Mouse (Mus musculus) T-helper 1 cell (primary cell): Measurements from ENCODE around the gene Ppm1m.
"Not testable (repeated sequence)": the region's sequence is repeated elsewhere in the genome, so short reads cannot be mapped to it uniquely, and the experiment has no call there.

Experiments used
- in situ Hi-C: fragments of 300-600 bp; cut with MboI, MseI; formaldehyde crosslinking; loops from one replicate; pipeline ENCODE4 v1.15.1; 2025; ENCODE audit warnings: high pct_unique_total_duplicates

The Ppm1m gene

DNA sequence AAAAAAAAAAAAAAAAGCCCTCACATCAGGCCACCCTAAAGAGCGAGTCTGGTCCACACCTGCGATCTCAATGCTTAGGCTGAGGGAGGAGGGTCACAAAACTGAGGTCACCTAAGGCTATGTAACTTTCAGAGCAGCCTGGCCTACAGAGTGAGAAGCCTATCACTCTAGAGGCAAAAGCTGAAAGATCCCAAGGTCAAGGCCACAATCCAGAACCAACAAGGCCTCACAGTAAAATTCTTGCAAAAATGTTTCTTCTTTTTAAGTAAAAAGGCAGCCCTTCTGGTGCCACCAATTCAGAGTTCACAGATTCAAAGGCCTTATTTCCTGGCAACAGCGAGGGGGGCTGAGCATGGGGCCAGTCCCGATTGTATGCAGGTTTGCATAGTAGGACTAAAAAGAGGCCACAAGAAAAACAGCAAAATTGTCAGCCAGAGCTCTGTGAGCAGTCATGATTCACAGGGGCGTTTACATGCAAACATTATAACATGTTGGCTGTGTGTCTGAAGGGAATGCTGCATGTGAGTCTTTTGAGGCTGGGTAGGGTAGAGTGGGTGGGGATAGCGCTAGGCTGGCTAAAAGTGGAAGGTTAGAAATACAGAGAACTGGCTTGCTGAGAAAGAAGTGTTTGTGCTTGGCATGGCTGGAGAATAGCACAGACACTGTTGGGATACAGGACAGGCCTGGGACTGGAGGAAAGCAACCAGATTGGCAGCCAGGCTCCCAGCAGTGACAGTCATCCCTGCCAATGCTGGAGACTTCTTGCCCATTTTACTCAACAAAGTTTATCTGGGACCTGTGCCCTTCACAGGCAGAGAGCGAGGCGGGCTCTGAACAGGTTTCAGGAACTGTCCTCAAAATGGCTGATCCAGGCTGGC is 5.4 kb downstream of the Ppm1m start:
- in situ Hi-C loops: loop anchor here (10.0 to 25.0 kb wide), 2 partner anchors 1111 to 1368 kb away; partner anchors contain the start of genes Hyal2, Rassf1 and Tusc2

DNA sequence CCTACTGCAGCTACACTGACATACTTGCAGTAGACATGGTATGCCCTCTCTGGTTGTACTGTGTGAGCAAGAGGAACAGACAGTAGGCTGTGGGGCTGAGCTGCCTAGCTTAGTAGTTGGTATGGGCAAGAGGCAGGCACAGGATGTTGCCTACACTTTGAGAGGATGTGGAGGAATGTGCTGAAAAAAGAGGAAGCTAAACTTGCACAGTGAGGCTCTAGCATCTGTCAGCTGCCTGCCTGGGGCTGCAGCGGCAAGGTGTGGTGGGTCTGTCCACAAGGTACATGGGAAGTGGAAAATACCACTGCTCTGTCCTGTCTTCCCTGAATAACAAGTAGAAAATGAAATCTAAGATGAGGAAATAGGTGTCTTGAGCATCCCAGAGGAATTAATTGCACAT is 6.5 kb downstream of the Ppm1m start:
- in situ Hi-C loops: loop anchor here (10.0 to 25.0 kb wide), 2 partner anchors 1112 to 1369 kb away; partner anchors contain the start of genes Hyal2, Rassf1 and Tusc2

DNA sequence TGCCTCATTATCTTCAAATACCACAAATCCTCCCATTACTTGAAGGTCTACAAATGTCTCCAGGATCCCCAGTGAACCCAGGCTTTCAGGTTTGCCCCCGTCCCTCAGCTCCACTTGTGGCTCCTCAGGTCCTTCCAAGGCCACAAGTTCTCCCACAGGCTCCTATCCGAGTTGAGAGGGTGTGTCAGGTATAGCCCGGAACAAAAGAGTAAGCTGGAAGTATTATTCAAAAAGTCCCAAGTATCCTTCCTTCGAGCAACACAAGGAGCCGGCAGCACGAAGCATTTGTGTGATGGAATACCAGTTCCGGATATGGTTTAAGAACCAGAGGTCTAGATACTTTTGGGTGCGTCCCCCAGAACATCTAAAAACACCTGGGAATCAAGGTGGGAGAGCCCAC is 7.5 kb downstream of the Ppm1m start:
- in situ Hi-C loops: loop anchor here (10.0 to 25.0 kb wide), 2 partner anchors 1113 to 1370 kb away; partner anchors contain the start of genes Hyal2, Rassf1 and Tusc2

DNA sequence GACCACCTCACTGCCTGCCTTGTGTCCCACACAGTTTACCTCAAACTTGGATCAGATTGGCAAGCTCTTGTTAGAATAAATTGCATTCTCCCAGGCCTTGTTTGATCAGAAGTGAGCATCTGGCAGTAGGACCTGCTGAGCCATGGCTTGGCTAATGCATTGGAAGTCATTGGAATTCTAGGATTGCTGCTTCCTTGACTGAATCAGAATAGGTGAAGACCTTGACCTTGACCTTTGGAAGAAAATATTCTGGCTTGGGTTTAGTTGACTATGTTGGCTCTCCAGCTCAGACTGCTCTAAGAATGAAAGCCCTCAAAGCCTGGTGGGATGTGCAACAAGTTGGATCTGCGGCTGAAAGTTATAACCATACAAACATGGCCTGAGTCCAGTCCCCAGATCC is 8.2 kb downstream of the Ppm1m start:
- in situ Hi-C loops: loop anchor here (10.0 to 25.0 kb wide), 2 partner anchors 1113 to 1371 kb away; partner anchors contain the start of genes Hyal2, Rassf1 and Tusc2

DNA sequence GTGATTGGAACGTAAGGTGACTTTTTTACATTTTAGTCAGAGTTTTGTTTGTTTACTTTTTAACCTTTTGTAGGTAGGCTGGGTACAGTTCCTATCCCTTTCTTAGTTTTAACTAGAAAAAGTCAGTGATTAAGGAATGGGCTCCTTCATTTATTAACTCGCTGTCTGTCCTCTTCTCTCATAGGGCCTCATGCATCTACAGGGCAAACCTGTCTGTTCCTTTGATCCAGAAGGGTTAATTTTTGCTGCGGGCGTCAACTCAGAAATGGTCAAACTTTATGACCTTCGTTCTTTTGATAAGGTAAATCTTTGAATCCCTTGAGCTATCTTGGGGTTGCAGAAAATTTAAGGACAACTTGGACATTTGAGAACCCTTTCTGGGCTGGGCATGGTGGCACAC is 15.6 kb downstream of the Ppm1m start:
- in situ Hi-C loops: loop anchor here (25.0 kb wide), 1 partner anchor 1378 kb away; the partner anchor contains the start of genes Hyal2, Rassf1 and Tusc2

DNA sequence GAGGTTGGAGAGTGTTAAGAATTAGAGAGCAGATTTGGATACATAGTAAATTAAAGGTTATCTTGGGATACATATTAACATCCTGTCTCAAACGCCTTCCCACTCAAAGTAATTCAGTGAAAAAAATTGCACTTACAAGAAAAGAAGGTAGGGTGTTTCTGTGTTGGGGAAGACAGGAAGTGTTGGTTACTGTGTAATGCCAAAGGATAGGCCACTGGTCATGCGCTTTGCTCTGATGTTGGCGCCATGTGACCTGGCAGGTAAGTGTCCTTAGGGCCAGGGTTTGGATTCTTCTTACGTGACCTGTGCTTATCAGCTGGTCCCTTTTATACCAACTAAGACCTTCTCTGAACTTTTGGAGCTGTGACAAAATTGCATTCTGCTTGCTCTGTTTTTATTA is 17.4 kb downstream of the Ppm1m start:
- in situ Hi-C loops: loop anchor here (25.0 kb wide), 1 partner anchor 1380 kb away; the partner anchor contains the start of genes Hyal2, Rassf1 and Tusc2

DNA sequence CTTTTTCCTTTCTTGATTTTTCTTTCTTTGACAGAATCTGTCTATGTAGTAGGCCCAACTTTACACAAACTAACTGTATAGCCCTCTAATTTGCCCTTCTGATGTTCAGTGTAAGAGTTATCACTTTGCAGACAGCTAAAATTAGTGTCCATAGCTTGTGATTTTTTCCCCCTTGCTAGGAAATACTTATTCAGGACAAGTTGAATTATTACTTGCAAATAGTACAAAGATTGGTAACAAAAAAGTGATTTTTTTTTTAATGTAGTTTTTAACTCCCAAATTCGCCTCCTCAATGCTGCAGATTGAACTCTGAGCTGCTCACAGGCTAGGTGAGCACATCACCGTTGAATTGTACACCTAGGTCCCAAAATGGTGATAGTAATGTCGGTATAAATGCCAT is 19.6 kb downstream of the Ppm1m start:
- in situ Hi-C loops: loop anchor here (25.0 kb wide), 1 partner anchor 1382 kb away; the partner anchor contains the start of genes Hyal2, Rassf1 and Tusc2

DNA sequence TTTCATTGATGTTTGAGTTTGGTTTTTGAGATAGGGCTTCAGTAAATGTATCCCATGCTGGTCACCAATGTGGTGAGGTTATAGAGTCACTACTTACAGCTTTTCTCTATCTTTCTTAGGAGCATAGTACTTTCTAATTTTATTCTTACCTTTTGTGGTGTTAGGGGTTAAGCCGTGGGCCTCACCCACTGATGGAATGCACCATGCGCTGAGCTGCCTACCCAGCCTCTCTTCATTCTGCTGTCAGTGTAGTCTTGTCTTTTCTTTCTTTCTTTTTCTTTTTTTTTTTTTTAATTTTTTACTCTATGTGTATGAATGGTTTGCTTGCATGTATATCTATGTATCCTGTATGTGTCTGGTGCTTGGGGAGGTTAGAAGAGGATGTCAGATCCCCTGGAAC is 20.1 kb downstream of the Ppm1m start:
- in situ Hi-C loops: loop anchor here (25.0 kb wide), 1 partner anchor 1383 kb away; the partner anchor contains the start of genes Hyal2, Rassf1 and Tusc2

DNA sequence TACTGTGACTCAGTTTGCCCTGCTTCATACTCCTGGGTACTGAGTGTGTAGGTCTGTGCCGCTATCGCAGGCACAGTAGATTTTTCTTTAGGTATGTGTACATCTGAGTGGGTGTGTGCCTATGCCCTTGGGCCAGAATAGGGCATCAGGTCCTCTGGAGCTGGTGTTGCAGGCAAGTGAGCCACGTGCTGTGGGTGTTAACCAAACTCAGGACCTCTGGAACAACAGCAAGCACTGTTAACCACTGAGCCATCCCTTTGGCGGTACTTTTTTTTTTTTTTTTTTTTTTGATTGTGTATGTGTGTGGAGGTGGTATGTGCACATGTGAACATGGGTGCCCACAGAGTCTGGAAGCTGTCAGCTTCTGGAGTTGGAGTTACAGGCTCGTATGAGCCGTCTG is 21.7 kb downstream of the Ppm1m start:
- in situ Hi-C loops: loop anchor here (25.0 kb wide), 1 partner anchor 1385 kb away; the partner anchor contains the start of genes Hyal2, Rassf1 and Tusc2

DNA sequence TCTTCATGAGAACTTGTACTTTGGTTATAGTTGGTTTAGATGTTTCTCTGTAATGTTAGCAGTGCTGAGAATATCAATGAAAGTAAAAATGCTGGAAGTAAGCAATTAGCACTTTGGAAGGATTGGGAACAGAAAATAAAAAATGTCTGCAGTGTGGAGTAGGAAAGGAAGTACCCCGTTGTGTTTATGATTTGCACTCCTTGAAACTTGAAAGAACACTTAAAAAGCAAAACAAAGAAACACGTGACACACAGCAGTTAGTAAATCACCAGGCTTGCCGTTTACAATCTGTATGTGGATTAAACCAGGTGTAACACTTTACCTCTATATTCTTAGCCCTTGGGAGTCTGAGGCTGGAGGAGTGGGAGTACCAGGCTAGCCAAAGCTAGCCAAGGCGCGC is 22.8 kb downstream of the Ppm1m start:
- in situ Hi-C loops: loop anchor here (25.0 kb wide), 1 partner anchor 1386 kb away; the partner anchor contains the start of genes Hyal2, Rassf1 and Tusc2

DNA sequence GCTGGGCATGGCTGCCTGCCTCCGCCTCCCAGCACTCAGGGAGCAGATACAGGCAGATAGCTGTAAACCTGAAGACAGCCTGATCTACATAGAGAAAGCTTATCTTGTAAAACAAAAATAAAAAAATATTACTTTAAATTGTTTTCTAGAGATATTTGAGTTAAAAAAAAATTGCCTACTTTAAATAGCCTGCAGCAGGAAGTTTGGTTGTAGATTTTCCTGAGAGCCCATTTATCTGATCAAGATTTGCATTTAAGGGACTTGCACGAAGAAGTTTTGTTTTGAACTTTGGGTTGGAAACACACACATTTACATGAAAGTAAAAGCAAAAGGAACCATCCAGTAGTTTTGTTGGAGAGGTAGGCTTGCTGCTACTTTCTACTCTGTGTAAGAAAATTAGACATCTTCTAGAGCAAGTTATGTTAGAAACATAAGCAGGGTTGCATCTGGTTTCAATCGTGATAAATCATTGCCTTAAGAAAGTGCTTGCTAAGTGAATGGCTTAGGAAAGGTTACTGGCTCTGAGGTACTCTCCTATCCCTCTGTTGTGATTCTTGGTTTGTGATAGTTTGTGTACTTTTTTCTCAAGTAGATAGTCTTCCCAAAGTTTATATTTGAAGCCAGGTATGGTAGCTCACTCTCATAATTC is 23.9 kb downstream of the Ppm1m start:
- in situ Hi-C loops: loop anchor here (25.0 kb wide), 1 partner anchor 1387 kb away; the partner anchor contains the start of genes Hyal2, Rassf1 and Tusc2

DNA sequence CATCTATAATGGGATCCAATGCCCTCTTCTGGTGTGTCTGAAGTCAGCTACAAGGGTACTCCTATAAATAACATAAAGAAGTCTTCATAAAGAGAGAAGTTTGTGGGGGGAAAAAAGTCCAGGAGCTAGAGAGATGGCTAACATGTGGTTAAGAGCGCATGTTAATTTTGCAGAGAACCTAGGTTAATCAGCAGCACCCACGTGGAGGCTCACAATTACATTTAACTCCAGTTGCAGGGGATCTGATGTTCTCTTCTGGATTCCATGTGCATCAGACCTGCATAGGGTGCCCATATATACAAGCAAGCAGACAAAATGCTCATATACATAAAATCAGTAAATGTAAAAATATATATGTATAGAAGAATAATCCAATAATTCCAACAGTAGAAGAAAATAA is 26.2 kb downstream of the Ppm1m start:
- in situ Hi-C loops: no loop called here

DNA sequence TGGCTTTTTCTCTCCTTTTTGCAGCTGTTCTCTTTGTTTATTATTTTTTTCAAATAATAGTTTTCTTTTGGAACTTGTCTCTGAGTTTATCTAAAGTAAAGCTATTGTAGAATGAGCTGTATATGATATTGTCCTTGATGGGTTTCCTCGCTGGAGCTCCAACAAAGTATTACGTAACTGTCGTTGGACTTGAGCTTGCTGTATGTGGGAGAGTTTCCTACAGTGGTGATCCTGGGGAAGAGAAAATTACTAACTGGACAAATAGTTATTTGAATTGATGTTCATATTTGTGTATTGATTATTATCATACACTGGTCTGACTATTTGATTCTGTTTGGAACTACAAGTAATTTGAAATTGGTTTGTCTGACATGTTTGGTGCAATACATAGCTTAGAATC is 27.0 kb downstream of the Ppm1m start:
- in situ Hi-C loops: no loop called here

DNA sequence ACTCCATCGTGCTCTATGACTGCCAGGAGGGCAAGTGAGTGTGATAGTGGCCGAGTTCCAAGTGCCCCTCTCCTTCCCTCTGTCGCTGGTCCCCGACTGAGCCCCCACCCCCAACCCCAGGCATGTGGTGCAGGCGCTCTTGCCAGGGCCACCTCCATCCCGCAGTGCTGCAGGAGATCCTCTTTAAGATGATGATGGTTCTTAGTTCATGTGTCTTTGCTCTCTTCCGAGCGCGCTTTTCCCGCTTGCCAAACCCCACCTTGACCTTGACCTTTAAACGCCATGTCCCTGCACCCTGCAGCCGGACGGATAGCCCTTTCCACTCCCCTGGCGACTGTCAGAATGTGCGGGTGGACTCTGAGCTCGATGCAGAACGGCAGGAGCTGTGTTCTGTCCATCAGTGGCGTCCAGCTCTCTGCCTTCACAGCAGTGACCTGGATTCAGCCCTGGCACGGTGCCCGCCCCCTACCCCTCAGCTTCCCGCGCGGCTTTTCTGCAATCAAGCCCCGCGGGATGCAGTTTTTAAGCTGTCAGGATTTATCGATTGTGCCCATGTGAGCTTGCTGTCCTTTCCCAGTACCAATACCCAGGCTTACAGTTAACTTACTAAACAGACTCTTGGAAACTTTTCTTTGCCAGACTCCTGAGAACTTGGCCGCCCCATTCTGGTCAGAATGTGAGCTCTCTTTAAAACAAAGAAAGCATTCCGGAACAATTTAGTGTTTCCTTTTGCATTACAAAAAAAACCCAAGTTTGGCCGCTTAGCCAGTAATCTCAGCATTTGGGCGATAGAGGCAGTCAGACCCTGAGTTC is 28.0 kb downstream of the Ppm1m start:
- in situ Hi-C loops: no loop called here

DNA sequence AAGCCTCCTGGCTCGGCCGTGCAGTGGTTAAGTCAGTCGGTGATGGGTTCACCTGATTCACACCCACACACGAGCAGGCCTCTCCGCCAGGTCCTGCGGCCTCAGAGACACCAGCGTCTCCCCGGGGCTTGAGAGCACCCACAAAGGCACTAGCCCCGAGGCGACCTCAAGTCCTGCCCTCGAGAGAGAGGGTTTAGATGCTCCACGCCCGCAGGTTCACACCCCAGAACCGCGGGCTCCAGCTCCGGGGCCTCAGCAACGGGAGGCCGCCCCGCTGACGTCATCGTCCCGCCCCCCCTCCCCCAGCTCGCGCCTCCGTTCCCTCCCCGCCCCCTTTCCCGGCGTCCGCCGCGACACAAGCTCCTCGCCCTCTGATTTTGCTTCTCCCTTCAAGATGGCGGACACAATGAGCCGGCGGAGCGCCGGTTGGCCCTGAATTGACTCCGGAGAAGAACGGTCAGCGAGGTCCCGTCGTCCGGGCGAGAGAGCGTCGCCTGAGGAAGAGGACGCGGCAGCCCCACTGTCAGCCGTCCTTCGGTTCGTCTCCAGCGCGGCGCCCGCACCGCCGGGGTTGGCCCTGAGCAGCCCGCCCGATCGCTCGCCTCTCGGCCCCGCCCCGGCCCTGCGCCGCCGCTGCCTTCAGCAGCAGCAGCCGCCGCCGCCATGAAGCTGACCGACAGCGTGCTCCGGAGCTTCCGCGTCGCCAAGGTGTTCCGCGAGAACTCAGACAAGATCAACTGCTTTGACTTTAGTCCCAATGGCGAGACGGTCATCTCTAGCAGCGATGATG is 28.8 kb downstream of the Ppm1m start, which contains the start of gene Wdr82:
TSS of gene Wdr82 (plus strand) at position 373 of the 790 bp plus-strand sequence.
- in situ Hi-C loops: no loop called here

DNA sequence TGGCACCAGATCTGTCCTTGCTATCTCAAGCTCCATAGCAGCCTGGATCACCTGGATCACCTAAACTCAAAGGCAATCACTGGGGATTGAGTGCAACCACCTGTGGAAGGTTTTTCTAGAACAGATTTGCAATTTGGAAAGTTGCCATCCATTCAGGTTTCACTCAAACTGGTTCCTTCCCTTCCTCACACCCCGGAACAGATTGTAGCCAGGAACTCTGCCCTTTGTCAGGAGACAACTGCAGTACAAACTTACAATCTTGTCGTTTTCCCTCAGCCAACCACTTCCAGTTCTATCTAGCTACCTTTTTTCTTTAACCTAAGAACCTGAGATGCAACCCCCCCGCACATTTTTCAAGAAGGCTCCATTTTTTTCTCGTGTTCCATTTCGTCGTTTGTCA is 29.6 kb downstream of the Ppm1m start:
- in situ Hi-C loops: no loop called here

DNA sequence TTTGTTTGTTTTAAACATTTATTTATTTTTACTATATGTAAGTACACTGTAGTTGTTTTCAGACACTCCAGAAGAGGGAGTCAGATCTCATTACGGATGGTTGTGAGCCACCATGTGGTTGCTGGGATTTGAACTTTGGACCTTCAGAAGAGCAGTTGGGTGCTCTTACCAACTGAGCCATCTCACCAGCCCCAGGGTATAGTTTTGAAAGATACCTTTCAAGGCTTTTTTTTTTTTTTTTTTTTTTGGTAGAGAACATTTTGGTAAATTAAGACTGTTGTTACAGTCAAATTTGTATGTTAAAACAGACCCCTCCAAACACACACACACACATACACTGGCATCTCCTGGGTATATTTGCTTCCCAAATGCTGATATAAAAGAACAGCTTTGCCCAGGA is 30.5 kb downstream of the Ppm1m start:
- in situ Hi-C loops: not testable (repeated sequence)

DNA sequence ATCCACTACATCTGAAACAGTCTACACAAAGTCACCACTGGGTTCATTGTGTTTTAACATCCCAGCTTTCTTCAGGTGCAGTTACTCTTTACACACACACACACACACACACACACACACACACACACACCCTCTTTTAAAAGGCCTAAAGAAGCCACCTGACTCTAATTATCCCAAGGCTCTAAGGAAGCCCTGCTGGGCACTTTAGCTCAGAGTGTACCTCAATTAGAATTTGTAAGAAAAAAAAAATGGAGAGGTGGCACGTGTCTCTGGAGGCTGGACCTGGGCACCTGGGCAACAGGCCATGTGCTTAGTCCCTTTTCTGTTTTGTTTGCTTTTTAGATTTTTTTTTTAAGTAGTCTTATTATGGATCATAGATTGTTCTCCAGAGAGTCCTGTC is 31.8 kb downstream of the Ppm1m start:
- in situ Hi-C loops: no loop called here

DNA sequence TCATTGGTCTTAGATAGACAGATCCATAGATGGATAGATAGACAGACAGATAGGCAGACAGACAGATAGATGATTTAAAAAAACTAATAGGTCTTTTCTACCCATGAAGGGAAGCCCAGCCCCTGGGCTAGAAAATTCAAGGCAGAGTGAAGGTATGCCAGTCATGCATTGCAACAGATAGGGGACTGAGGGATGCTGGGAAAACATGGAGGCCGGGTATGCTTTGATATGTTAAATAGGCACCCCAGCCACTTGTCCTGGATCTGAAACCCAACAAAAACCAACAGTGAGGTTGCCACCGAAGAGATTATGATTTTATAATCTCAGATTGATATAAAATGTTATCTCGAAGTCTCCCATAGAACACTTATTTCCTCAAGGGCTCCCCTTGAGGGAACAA is 32.3 kb downstream of the Ppm1m start:
- in situ Hi-C loops: no loop called here

DNA sequence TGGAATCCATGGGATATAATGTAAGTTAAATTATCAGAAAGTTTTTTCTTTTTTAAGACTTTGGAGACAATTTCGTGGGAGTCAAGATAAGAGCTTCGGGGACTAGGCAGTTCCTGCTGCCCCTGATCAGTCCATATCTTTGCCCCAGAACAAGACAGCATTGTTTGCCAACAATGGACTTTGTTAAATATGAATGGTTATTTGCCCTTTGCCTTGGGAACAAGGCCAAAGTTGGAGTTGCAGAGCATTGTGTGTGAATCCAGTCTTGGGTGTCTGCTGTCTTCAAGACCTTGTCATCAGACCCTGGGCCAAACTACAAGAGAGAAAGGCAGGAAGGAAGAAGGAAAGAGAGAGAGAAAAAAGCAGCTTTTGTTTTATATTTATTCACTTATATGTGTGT is 32.8 kb downstream of the Ppm1m start:
- in situ Hi-C loops: no loop called here
